Mouse (Mus musculus) frontal cortex, adult 2 months (tissue): Measurements from ENCODE around the gene Olfr305. TPM values are rescaled to one million over a fixed set of nuclear protein-coding genes. Genes with fewer than 3 reads are reported as not detected.
"Not testable (repeated sequence)": the region's sequence is repeated elsewhere in the genome, so short reads cannot be mapped to it uniquely, and the experiment has no call there.

Source experiments
- DNase-seq, 2 experiments: peaks; one replicate each; pipeline ENCODE4 v3.0.0; 2022; ENCODE audit warnings: low spot score in 1 of 2; ENCODE audit errors: extremely low spot score in 1 of 2
- polyA plus RNA-seq: library from polyadenylated mRNA; depleted of rRNA; stranded (reverse); fragments of >200 nt; gene quantifications from 2 replicates; pipeline ENCODE4 v1.2.3, GENCODE M21; 2012; rRNA removed

The Olfr305 gene
- polyA plus RNA-seq, result not detected in 2 replicates

DNA sequence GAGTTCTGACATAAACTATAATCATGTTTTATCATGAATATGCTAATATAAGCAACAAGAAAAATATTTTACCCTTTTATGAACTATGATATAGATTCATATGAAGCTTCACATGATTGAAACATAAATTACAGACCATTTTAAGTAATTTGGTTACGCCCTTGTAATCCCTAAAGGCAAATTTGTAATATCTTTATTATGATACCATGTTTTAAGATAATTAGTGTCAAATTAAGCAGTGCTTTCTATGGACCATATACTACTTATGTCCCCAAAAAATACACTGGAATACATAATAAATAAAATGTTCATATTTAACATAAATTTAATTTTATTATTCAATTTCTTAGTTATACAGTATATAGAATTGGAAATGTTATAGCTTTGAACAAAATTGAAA is at the start of gene Olfr305:
Gene Olfr305 (minus strand): TSS at position 101 of the 400 bp plus-strand sequence.
- no peak for DNase-seq

- DNase-seq, result no peak
Measured at GRCm38 (mm10) chr7:86403546-86403945, 36.8 kb upstream of the Olfr305 start, which contains the start of gene Olfr301. TSS of gene Olfr301 (plus strand) at chr7:86403846.

DNA sequence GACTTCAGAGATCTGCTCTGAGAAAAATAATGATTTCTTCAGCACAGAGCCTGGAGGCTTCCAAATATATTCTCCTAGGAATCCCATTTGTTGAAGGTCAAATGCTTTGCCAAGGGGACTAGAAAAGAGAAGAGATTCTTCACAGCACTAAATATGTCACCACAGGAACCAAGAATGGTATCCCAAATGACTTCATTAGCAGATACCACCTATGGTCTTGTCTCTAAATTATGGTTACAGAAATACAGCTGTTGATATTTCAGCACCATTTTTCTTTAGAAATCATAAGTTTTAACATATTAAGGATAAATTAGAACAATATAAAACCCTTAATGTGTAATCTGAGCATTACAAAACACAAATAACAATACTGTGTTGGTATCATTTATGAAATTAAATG is 31.0 kb upstream of the Olfr305 start, which contains the start of gene Olfr303:
Gene Olfr303 (minus strand): TSS at position 101 of the 400 bp plus-strand sequence.
- DNase-seq, result no peak

DNA sequence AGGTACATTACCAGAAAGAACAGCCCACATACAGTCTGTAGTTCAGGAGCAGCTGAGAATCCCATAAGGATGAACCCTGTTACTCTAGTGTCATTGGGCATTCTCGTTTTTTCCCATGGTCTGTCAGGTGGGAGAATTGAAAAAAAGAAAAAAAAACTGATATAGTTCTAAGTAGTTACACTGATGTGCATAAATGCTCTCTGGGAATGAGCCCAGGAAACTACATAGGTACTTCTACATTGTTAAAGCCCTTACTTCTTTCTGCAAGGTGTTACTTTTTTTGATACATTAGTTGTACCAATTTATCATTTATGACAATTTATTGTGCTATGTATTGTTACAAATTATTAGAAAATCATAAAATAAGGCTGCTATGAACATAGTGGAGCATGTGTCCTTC is 19.8 kb upstream of the Olfr305 start, which contains the start of gene Olfr304:
Gene Olfr304 (minus strand): TSS at position 101 of the 400 bp plus-strand sequence.
- DNase-seq, result no peak

DNA sequence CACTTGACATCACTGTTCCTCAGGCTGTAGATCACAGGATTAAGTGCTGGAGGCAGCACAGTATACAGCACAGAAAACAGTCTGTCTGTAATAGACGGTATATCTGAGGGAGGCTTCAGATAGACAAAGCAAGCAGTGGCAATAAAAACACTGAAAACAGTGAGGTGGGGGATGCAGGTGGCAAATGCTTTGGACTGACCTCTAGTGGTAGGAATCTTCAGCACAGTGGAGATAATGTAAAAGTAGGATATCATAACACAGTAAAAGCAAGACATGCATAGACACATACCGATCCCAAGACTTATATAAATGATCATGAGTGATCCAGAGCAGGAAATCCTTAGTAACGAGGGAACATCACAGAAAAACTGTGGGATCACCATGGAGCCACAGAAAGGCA is 19.0 kb upstream of the Olfr305 start:
- DNase-seq, result no peak

- not testable (repeated sequence) for DNase-seq
Measured at GRCm38 (mm10) chr7:86346296-86346695, 20.4 kb downstream of the Olfr305 start.

DNA sequence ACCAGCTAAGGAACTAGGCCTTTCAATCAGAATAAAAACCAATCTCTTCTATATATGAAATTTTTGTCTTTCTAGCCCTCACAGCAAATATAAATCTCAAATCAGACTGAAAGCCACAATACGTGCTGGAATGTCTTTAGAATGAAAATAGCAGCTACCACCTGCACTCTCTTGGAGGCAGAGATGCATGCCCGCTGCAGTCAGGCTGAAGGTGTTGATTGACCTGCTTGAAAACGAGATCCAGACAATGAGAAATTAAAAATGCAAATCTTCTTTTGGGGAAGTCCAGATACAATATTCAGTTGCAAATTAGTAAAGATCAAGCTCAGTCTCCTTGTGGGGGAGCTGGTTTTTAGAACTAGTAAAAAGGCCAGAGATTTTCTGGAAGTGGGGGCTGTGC is 22.5 kb downstream of the Olfr305 start:
- no peak for DNase-seq

- DNase-seq, result no peak
Measured at GRCm38 (mm10) chr7:86342881-86343565, 23.7 kb downstream of the Olfr305 start.

GRCm38 (mm10) chr7:86337486-86337885 is 29.2 kb downstream of the Olfr305 start, which contains the start of gene Olfr307:
TSS of gene Olfr307 (minus strand) at chr7:86337586.
- no peak for DNase-seq

DNA sequence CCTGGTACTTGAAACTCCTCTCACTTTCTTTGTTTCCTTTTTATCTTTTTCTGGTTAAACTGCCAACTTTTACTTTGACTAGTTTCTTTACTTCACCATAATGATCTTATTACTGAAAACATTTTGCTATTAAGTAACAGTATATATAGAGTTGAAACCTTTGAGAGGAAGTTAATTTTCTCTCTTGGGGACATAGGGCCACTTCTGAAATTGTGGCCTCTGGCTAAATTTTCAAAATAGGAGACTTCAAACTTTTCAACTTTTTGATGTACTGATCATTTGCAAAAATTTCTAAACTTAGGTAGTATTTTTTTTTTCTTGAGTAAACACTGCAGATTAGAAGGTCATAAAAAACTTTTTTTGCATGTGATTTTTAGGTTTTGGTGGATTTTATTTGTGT is 41.2 kb downstream of the Olfr305 start, which contains the start of gene Olfr308:
Gene Olfr308 (minus strand): TSS at position 101 of the 400 bp plus-strand sequence.
- no peak for DNase-seq

DNA sequence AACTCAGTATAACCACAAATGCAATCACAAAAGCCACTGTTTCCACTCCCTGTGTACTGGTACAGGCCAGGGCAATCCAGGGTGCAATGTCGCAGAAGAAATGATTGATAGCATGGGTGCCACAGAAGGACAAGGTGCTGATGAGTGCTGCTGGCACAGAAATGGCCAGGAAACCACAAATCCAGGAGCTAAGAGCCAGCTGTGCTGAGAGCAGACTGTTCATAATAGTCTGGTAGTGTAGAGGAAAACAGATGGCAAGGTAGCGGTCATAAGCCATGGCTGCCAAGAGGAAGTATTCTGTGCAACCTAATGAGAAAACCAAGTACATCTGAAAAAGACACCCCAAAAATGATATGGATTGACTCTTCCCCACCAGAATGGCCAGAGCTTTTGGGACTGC is 45.4 kb downstream of the Olfr305 start:
- no peak for DNase-seq

DNA sequence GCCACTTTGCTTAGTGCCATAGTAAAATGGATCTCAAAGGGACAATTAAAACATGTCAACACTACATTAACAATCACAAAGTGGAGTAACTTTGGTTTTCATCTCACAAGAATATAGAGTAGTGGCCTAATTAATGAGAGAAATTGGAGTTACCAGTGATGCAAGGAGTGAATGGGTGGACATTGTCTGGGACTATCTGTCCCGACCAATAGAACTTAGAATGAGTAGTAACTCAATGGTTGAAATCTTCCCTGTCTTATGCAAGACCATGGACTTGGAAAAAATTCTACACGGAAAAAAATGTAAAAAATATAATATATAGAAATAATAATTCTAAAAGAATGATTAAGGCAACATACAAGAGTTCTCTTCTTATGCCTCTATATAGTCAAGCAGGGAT is 53.1 kb downstream of the Olfr305 start, which contains the start of gene Olfr309:
Gene Olfr309 (minus strand): TSS at position 101 of the 400 bp plus-strand sequence.
- no peak for DNase-seq

Other genes with a start within 250 kb of the Olfr305 start
- not detected in 2 replicates for gene Vmn2r75, start 195.2 kb downstream of the Olfr305 start, polyA plus RNA-seq
- gene Vmn2r76, start 120.6 kb downstream of the Olfr305 start, polyA plus RNA-seq, result not detected in 2 replicates
- not detected in 2 replicates for gene Olfr310, start 89.8 kb downstream of the Olfr305 start, polyA plus RNA-seq
- gene Olfr309, start 53.2 kb downstream of the Olfr305 start, polyA plus RNA-seq, result 0.12 and 0.32 TPM in 2 replicates
- gene Olfr308, start 41.3 kb downstream of the Olfr305 start, polyA plus RNA-seq, result not detected in 2 replicates
- gene Olfr307, start 29.3 kb downstream of the Olfr305 start, polyA plus RNA-seq, result not detected in 2 replicates
- gene Olfr304, start 19.7 kb upstream of the Olfr305 start, polyA plus RNA-seq, result not detected in 2 replicates
- not detected in 2 replicates for gene Olfr303, start 30.9 kb upstream of the Olfr305 start, polyA plus RNA-seq
- gene Olfr301, start 36.9 kb upstream of the Olfr305 start, polyA plus RNA-seq, result not detected in 2 replicates
- not detected in 2 replicates for gene Olfr299, start 93.0 kb upstream of the Olfr305 start, polyA plus RNA-seq
- not detected in 2 replicates for gene Olfr298, start 125.6 kb upstream of the Olfr305 start, polyA plus RNA-seq
- gene Olfr297, start 153.0 kb upstream of the Olfr305 start, polyA plus RNA-seq, result 0.11 TPM in 1 of 2 replicates, not detected in the other
- gene Olfr295, start 216.9 kb upstream of the Olfr305 start, polyA plus RNA-seq, result not detected in 2 replicates
- gene Olfr294, start 249.7 kb upstream of the Olfr305 start, polyA plus RNA-seq, result not detected in 2 replicates